Mouse (Mus musculus): ENCODE data around the gene Hist1h1c. TPM values are rescaled to one million over a fixed set of nuclear protein-coding genes. Genes with fewer than 3 reads are reported as not detected.

Gene Hist1h1c
- polyA plus RNA-seq, 1 experiment = 25.5 TPM

- Histone ChIP-seq H3K27ac (ENCODE audit: insufficient read depth, low read length) (no peak overlapping the region), H3K4me3 (ENCODE audit: extremely low read depth, insufficient read depth, insufficient read length) (no peak overlapping the region), H3K4me1 (ENCODE audit: control insufficient read depth, insufficient read depth, insufficient read length) (no peaks in the 10 kb centered on the region; the same call in 1 of the 2 replicates), H3K36me3 (ENCODE audit: control insufficient read depth, insufficient read depth, low read length) (no peaks in the 10 kb centered on the region), H3K27me3 (ENCODE audit: control insufficient read depth, insufficient read depth, low read length) (no peaks in the 10 kb centered on the region)
- 63% methylated on average over 21 of the region's 21 CpGs for WGBS
- DNase-seq (ENCODE audit: low read depth in 1 of 2, low spot score in 2 of 2) = no peak
- TF ChIP-seq POLR2A (IDR thresholded peaks at IDR 0.05; ENCODE audit: low read depth, low read length) (no peak), CTCF (IDR thresholded peaks at IDR 0.05; ENCODE audit: extremely low read depth, insufficient read depth, insufficient read length, insufficient replicate concordance) (no peak)
Measured at GRCm38 (mm10) chr13:23772561-23773313, 34.1 kb downstream of the Hist1h1c start.

- Histone ChIP-seq H3K27ac (ENCODE audit: insufficient read depth, low read length) (no peak overlapping the region), H3K4me1 (ENCODE audit: control insufficient read depth, insufficient read depth, insufficient read length) (no peaks in the 10 kb centered on the region), H3K36me3 (ENCODE audit: control insufficient read depth, insufficient read depth, low read length) (no peaks in the 10 kb centered on the region), H3K4me3 (ENCODE audit: extremely low read depth, insufficient read depth, insufficient read length) (no peak overlapping the region), H3K27me3 (ENCODE audit: control insufficient read depth, insufficient read depth, low read length) (no peaks in the 10 kb centered on the region)
- DNase-seq (ENCODE audit: low read depth in 1 of 2, low spot score in 2 of 2) = no peak
- WGBS = 76% methylated on average over 7 of the region's 7 CpGs
- TF ChIP-seq POLR2A (IDR thresholded peaks at IDR 0.05; ENCODE audit: low read depth, low read length) (no peak), CTCF (IDR thresholded peaks at IDR 0.05; ENCODE audit: extremely low read depth, insufficient read depth, insufficient read length, insufficient replicate concordance) (no peak)
Measured at GRCm38 (mm10) chr13:23778339-23778738, 39.7 kb downstream of the Hist1h1c start.

GRCm38 (mm10) chr13:23779025-23779424 is 40.4 kb downstream of the Hist1h1c start:
- H3K4me3 ChIP-seq (ENCODE audit: extremely low read depth, insufficient read depth, insufficient read length) = no peak overlapping the region
- no peaks in the 10 kb centered on the region for H3K36me3 ChIP-seq (ENCODE audit: control insufficient read depth, insufficient read depth, low read length)
- no peaks in the 10 kb centered on the region for H3K4me1 ChIP-seq (ENCODE audit: control insufficient read depth, insufficient read depth, insufficient read length)
- no peak overlapping the region for H3K27ac ChIP-seq (ENCODE audit: insufficient read depth, low read length)
- no peaks in the 10 kb centered on the region for H3K27me3 ChIP-seq (ENCODE audit: control insufficient read depth, insufficient read depth, low read length)
- TF ChIP-seq CTCF (IDR thresholded peaks at IDR 0.05; ENCODE audit: extremely low read depth, insufficient read depth, insufficient read length, insufficient replicate concordance) (no peak), POLR2A (IDR thresholded peaks at IDR 0.05; ENCODE audit: low read depth, low read length) (no peak)
- WGBS = 77% methylated on average over 4 of the region's 4 CpGs
- DNase-seq (ENCODE audit: low read depth in 1 of 2, low spot score in 2 of 2) = no peak

Other genes with a start within 250 kb of the Hist1h1c start
- 0.04 TPM in 1 of 2 replicates, not detected in the other for gene Btn2a2, start 250.0 kb upstream of the Hist1h1c start, polyA plus RNA-seq (2012; rRNA removed)
- gene Hist1h4h, start 207.8 kb upstream of the Hist1h1c start, polyA plus RNA-seq (2012; rRNA removed) = 26.5 and 53.6 TPM in 2 replicates
- 733 and 772 TPM in 2 replicates for gene Hist1h2af, start 204.9 kb upstream of the Hist1h1c start, polyA plus RNA-seq (2012; rRNA removed)
- 34.4 and 52.1 TPM in 2 replicates for gene Hist1h3g, start 203.4 kb upstream of the Hist1h1c start, polyA plus RNA-seq (2012; rRNA removed)
- 4.9 and 8.4 TPM in 2 replicates for gene Hist1h2bh, start 195.4 kb upstream of the Hist1h1c start, polyA plus RNA-seq (2012; rRNA removed)
- 10.2 and 16.1 TPM in 2 replicates for gene Hist1h3f, start 194.8 kb upstream of the Hist1h1c start, polyA plus RNA-seq (2012; rRNA removed)
- gene Hist1h4f, start 187.2 kb upstream of the Hist1h1c start, polyA plus RNA-seq (2012; rRNA removed) = 24.8 and 33.8 TPM in 2 replicates
- gene Hist1h1d, start 185.5 kb upstream of the Hist1h1c start, polyA plus RNA-seq (2012; rRNA removed) = 0.30 and 0.39 TPM in 2 replicates
- gene Hist1h3e, start 176.4 kb upstream of the Hist1h1c start, polyA plus RNA-seq (2012; rRNA removed) = 36.8 and 50.5 TPM in 2 replicates
- gene Hist1h2ae, start 167.6 kb upstream of the Hist1h1c start, polyA plus RNA-seq (2012; rRNA removed) = 15.5 and 23.4 TPM in 2 replicates
- gene Hist1h2bg, start 167.4 kb upstream of the Hist1h1c start, polyA plus RNA-seq (2012; rRNA removed) = 57.5 and 66.9 TPM in 2 replicates
- 26.2 and 28.3 TPM in 2 replicates for gene Hist1h2bf, start 164.6 kb upstream of the Hist1h1c start, polyA plus RNA-seq (2012; rRNA removed)
- 12.2 and 23.2 TPM in 2 replicates for gene Hist1h2ad, start 164.4 kb upstream of the Hist1h1c start, polyA plus RNA-seq (2012; rRNA removed)
- gene Hist1h3d, start 163.0 kb upstream of the Hist1h1c start, polyA plus RNA-seq (2012; rRNA removed) = 20.9 and 27.9 TPM in 2 replicates
- gene Hist1h4d, start 157.2 kb upstream of the Hist1h1c start, polyA plus RNA-seq (2012; rRNA removed) = 19.1 and 20.9 TPM in 2 replicates
- gene Hist1h2be, start 117.7 kb upstream of the Hist1h1c start, polyA plus RNA-seq (2012; rRNA removed) = 2.8 and 3.8 TPM in 2 replicates
- gene Hist1h1e, start 116.2 kb upstream of the Hist1h1c start, polyA plus RNA-seq (2012; rRNA removed) = 2.9 and 3.7 TPM in 2 replicates
- gene Hist1h2ac, start 54.9 kb upstream of the Hist1h1c start, polyA plus RNA-seq (2012; rRNA removed) = 1.2 and 2.0 TPM in 2 replicates
- gene Hist1h2bc, start 54.6 kb upstream of the Hist1h1c start, polyA plus RNA-seq (2012; rRNA removed) = 41.8 and 44.4 TPM in 2 replicates
- gene Hist1h1t, start 43.0 kb upstream of the Hist1h1c start, polyA plus RNA-seq (2012; rRNA removed) = not detected in 2 replicates
- 20.0 and 33.6 TPM in 2 replicates for gene Hist1h4c, start 40.4 kb upstream of the Hist1h1c start, polyA plus RNA-seq (2012; rRNA removed)
- 20.7 and 26.1 TPM in 2 replicates for gene Hfe, start 28.0 kb upstream of the Hist1h1c start, polyA plus RNA-seq (2012; rRNA removed)
- gene Hist1h3c, start 6.8 kb downstream of the Hist1h1c start, polyA plus RNA-seq (2012; rRNA removed) = 35.9 and 50.3 TPM in 2 replicates
- gene Hist1h2bb, start 7.9 kb downstream of the Hist1h1c start, polyA plus RNA-seq (2012; rRNA removed) = 23.7 and 32.9 TPM in 2 replicates
- 28.4 and 40.3 TPM in 2 replicates for gene Hist1h2ab, start 12.3 kb downstream of the Hist1h1c start, polyA plus RNA-seq (2012; rRNA removed)
- gene Hist1h3b, start 13.5 kb downstream of the Hist1h1c start, polyA plus RNA-seq (2012; rRNA removed) = 54.9 and 68.9 TPM in 2 replicates
- gene Hist1h4b, start 18.2 kb downstream of the Hist1h1c start, polyA plus RNA-seq (2012; rRNA removed) = 19.0 and 27.4 TPM in 2 replicates
- gene Hist1h4a, start 22.4 kb downstream of the Hist1h1c start, polyA plus RNA-seq (2012; rRNA removed) = 16.1 and 29.5 TPM in 2 replicates
- 38.4 and 54.1 TPM in 2 replicates for gene Hist1h3a, start 23.6 kb downstream of the Hist1h1c start, polyA plus RNA-seq (2012; rRNA removed)
- gene Hist1h1a, start 24.9 kb downstream of the Hist1h1c start, polyA plus RNA-seq (2012; rRNA removed) = 1.3 and 1.5 TPM in 2 replicates
- not detected in 2 replicates for gene Trim38, start 31.1 kb downstream of the Hist1h1c start, polyA plus RNA-seq (2012; rRNA removed)
- not detected in 2 replicates for gene Slc17a2, start 68.2 kb downstream of the Hist1h1c start, polyA plus RNA-seq (2012; rRNA removed)
- 0.06 TPM in 1 of 2 replicates, not detected in the other for gene Slc17a3, start 100.6 kb downstream of the Hist1h1c start, polyA plus RNA-seq (2012; rRNA removed)
- gene Slc17a1, start 128.9 kb downstream of the Hist1h1c start, polyA plus RNA-seq (2012; rRNA removed) = 0.11 TPM in 1 of 2 replicates, not detected in the other
- gene Slc17a4, start 176.2 kb downstream of the Hist1h1c start, polyA plus RNA-seq (2012; rRNA removed) = 0.07 and 0.13 TPM in 2 replicates
- gene Hist1h2ba, start 195.3 kb downstream of the Hist1h1c start, polyA plus RNA-seq (2012; rRNA removed) = not detected in 2 replicates
- not detected in 2 replicates for gene Hist1h2aa, start 195.7 kb downstream of the Hist1h1c start, polyA plus RNA-seq (2012; rRNA removed)